Mouse (Mus musculus) megakaryocyte progenitor cell, adult 5-6 weeks (primary cell): ENCODE data around the gene Kcnc4. TPM values are rescaled to one million over a fixed set of nuclear protein-coding genes. Genes with fewer than 3 reads are reported as not detected.

Source experiments
- total RNA-seq, 2 experiments: library from RNA; stranded (forward) in 1 of 2; stranded (reverse) in 1 of 2; fragments of 157-497, 149-512 nt in 1 of 2; fragments of 200-1000 nt in 1 of 2; gene quantifications; 2 replicates each; pipeline versions ENCODE4 v1.2.3 to v1.2.4; 2015 to 2017

The Kcnc4 gene
- total RNA-seq, 2 experiments from 2014 or later, result not detected

Other genes starting within 250 kb of the Kcnc4 start
- not detected in 2 replicates for gene Cym, start 237.8 kb downstream of the Kcnc4 start, total RNA-seq (2015)
- not detected in 2 replicates for gene Cym, start 237.8 kb downstream of the Kcnc4 start, total RNA-seq (2017)
- gene A630076J17Rik, start 228.9 kb downstream of the Kcnc4 start, total RNA-seq (2015), result not detected in 2 replicates
- gene A630076J17Rik, start 228.9 kb downstream of the Kcnc4 start, total RNA-seq (2017), result not detected in 2 replicates
- gene Prok1, start 219.8 kb downstream of the Kcnc4 start, total RNA-seq (2015), result 0.22 TPM in 1 of 2 replicates, not detected in the other
- gene Prok1, start 219.8 kb downstream of the Kcnc4 start, total RNA-seq (2017), result not detected in 2 replicates
- 122 and 131 TPM in 2 replicates for gene Lamtor5, start 180.7 kb downstream of the Kcnc4 start, total RNA-seq (2015)
- gene Lamtor5, start 180.7 kb downstream of the Kcnc4 start, total RNA-seq (2017), result 47.2 and 71.8 TPM in 2 replicates
- 0.35 TPM in 1 of 2 replicates, not detected in the other for gene Slc16a4, start 168.3 kb downstream of the Kcnc4 start, total RNA-seq (2015)
- gene Slc16a4, start 168.3 kb downstream of the Kcnc4 start, total RNA-seq (2017), result 0.37 TPM in 1 of 2 replicates, not detected in the other
- gene Rbm15, start 125.9 kb downstream of the Kcnc4 start, total RNA-seq (2015), result 49.5 and 50.0 TPM in 2 replicates
- gene Rbm15, start 125.9 kb downstream of the Kcnc4 start, total RNA-seq (2017), result 31.2 and 33.9 TPM in 2 replicates
- not detected in 2 replicates for gene Slc6a17, start 58.5 kb upstream of the Kcnc4 start, total RNA-seq (2015)
- gene Slc6a17, start 58.5 kb upstream of the Kcnc4 start, total RNA-seq (2017), result not detected in 2 replicates
- not detected in 2 replicates for gene Ubl4b, start 95.5 kb upstream of the Kcnc4 start, total RNA-seq (2015)
- gene Ubl4b, start 95.5 kb upstream of the Kcnc4 start, total RNA-seq (2017), result not detected in 2 replicates
- not detected in 2 replicates for gene Alx3, start 135.5 kb upstream of the Kcnc4 start, total RNA-seq (2015)
- gene Alx3, start 135.5 kb upstream of the Kcnc4 start, total RNA-seq (2017), result not detected in 2 replicates
- not detected in 2 replicates for gene Gm10961, start 171.8 kb upstream of the Kcnc4 start, total RNA-seq (2015)
- not detected in 2 replicates for gene Gm10961, start 171.8 kb upstream of the Kcnc4 start, total RNA-seq (2017)
- gene Strip1, start 172.1 kb upstream of the Kcnc4 start, total RNA-seq (2015), result 18.5 and 19.7 TPM in 2 replicates
- 18.5 and 26.1 TPM in 2 replicates for gene Strip1, start 172.1 kb upstream of the Kcnc4 start, total RNA-seq (2017)
- gene Ahcyl1, start 237.0 kb upstream of the Kcnc4 start, total RNA-seq (2015), result 82.8 and 84.9 TPM in 2 replicates
- gene Ahcyl1, start 237.0 kb upstream of the Kcnc4 start, total RNA-seq (2017), result 42.3 and 73.4 TPM in 2 replicates